Mouse (Mus musculus): Measurements from ENCODE around the gene Spocd1. TPM values are rescaled to one million over a fixed set of nuclear protein-coding genes. Genes with fewer than 3 reads are reported as not detected.

The Spocd1 gene
- not detected for polyA plus RNA-seq (2015; fragmentation: Illumina TruSeq; extraction: RNeasy Lipid Tissue Mini Kit (QIAGEN cat#74804); ENCODE audit: low read depth, low replicate concordance)

DNA sequence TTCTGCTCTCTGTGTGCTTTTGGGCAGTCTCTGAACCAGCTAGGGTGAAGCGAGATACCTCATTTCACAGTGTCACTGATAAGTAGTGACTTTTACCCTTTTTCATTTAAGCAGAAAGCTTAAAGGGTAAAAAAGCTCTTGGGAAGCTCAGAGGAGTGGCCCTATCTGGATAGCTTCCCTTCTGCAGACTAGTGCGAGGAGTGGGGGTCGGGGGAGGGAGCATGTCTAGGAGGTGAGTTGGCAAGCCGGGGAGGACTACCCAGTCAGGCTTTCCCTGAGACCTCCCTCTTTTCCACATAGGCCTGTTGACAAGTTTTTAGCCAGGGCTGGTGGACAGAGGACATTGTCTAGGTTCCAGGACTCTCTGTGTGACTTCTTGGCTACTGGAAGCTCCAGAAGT lies at the start of gene Spocd1:
Spocd1 (plus strand) TSS at position 301 of the 400 bp plus-strand sequence.

DNA sequence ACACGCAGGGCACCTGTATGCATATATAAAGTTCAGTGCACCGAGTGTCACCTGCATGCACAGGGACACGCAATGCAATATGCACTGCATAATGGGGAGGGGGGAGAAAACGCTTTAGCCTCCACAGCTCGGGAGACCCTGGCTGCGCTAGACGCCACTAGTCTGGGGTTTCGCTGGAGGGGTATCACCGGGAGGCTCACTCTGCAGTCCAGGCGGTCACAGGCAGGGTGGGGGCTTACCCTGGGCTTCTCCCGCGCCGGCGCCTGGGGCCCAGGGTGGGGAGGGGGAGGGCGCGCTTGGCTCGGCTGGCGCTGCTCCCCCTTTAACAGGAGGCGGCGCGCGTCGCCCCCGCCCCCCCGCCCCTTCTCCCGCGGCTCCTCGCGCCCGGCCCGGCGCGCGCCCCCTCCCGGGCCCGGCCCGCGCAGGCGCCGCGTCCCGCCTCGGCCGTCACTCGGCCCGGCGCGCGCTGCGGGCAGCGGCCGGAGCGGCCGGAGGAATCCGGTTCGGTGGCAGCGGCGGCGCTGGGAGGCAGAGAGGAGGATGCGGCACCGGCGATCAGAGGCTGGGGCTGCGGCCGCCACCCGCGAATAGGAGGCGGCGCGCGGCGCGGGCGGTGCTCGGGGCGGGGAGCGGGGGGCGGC lies 55.5 kb downstream of the Spocd1 start, which contains the start of gene Adgrb2:
Adgrb2 (plus strand) TSS at position 450 of the 641 bp plus-strand sequence.

Other genes with a start within 250 kb of the Spocd1 start
- 7.9 TPM for gene Tmem39b, start 232.4 kb upstream of the Spocd1 start, polyA plus RNA-seq (2015; fragmentation: Illumina TruSeq; extraction: RNeasy Lipid Tissue Mini Kit (QIAGEN cat#74804); ENCODE audit: low read depth, low replicate concordance)
- gene Khdrbs1, start 186.9 kb upstream of the Spocd1 start, polyA plus RNA-seq (2015; fragmentation: Illumina TruSeq; extraction: RNeasy Lipid Tissue Mini Kit (QIAGEN cat#74804); ENCODE audit: low read depth, low replicate concordance) = 91.9 TPM
- 159 TPM for gene Ptp4a2, start 118.0 kb upstream of the Spocd1 start, polyA plus RNA-seq (2015; fragmentation: Illumina TruSeq; extraction: RNeasy Lipid Tissue Mini Kit (QIAGEN cat#74804); ENCODE audit: low read depth, low replicate concordance)
- gene Adgrb2, start 55.6 kb downstream of the Spocd1 start, polyA plus RNA-seq (2015; fragmentation: Illumina TruSeq; extraction: RNeasy Lipid Tissue Mini Kit (QIAGEN cat#74804); ENCODE audit: low read depth, low replicate concordance) = 176 TPM
- gene Col16a1, start 118.6 kb downstream of the Spocd1 start, polyA plus RNA-seq (2015; fragmentation: Illumina TruSeq; extraction: RNeasy Lipid Tissue Mini Kit (QIAGEN cat#74804); ENCODE audit: low read depth, low replicate concordance) = 18.6 TPM
- gene Pef1, start 173.3 kb downstream of the Spocd1 start, polyA plus RNA-seq (2015; fragmentation: Illumina TruSeq; extraction: RNeasy Lipid Tissue Mini Kit (QIAGEN cat#74804); ENCODE audit: low read depth, low replicate concordance) = 104 TPM
- gene Hcrtr1, start 210.1 kb downstream of the Spocd1 start, polyA plus RNA-seq (2015; fragmentation: Illumina TruSeq; extraction: RNeasy Lipid Tissue Mini Kit (QIAGEN cat#74804); ENCODE audit: low read depth, low replicate concordance) = 3.6 TPM
- 9.7 TPM for gene Tinagl1, start 245.9 kb downstream of the Spocd1 start, polyA plus RNA-seq (2015; fragmentation: Illumina TruSeq; extraction: RNeasy Lipid Tissue Mini Kit (QIAGEN cat#74804); ENCODE audit: low read depth, low replicate concordance)